ENCODE assay signal across 25 mouse cellular contexts in the genomic region with DNA sequence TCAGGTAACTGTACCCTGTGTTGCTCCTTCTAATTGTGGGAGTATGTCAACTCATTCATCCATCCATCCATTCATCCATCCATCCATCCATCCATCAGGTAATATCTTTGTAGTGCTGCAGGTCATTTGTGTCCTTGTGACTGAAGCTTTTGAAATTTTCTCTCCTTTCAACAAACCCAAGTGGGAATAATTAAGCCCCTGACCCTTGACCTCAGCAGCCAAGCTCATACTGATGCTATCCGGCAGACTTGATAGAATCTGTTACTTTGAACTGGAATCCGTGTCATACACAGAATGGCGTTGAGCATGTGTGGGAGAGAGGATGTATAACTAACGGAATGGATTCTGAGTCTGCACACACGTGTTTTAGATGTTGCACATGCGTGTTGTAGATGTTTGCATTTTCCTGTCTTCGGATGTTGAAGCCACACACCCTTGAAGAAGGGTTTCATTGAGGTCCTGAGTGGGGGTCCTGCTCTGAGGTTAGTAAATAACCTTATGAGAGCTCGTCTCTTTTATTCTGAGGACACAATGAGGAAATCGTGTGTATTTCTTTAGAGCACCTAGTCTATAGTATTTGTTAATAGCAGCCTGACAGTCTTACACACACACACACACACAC. TPM values are rescaled to one million over a fixed set of nuclear protein-coding genes. Genes with fewer than 3 reads are reported as not detected.
DNase-seq lines count a peak whose midpoint lies in the region; ATAC-seq and TF ChIP-seq lines count a peak whose summit lies in the region.
"Had no signal": no experiment of that assay in that cellular context is flagged by ENCODE, and none has a peak within 500 bp of the region (broad histone marks: within the 10 kb centered on the region; RNA-seq: fewer than 3 reads in every experiment).

No protein-coding gene starts in this region.

- no peaks in the 10 kb centered on the region for H3K9me3 ChIP-seq in kidney, embryonic 14.5 days (ENCODE audit: control insufficient read depth, low read length)
- H3K9me3 ChIP-seq in kidney, postnatal 0 days (replicated peaks; ENCODE audit: low read length), result no peaks in the 10 kb centered on the region
- H3K9me3 ChIP-seq in forebrain, embryonic 14.5 days (replicated peaks; ENCODE audit: control insufficient read depth, low read length), result no peaks in the 10 kb centered on the region
- H3K9me3 ChIP-seq: forebrain, embryonic 10.5 days; forebrain, embryonic 13.5 days; heart, embryonic 15.5 days; hindbrain, embryonic 10.5 days; hindbrain, embryonic 13.5 days had no signal

- H3K27me3 ChIP-seq in kidney, embryonic 14.5 days (ENCODE audit: control insufficient read depth, insufficient read depth, low read length), result no peaks in the 10 kb centered on the region
- H3K27me3 ChIP-seq in kidney, postnatal 0 days (ENCODE audit: insufficient read depth, low read length), result no peaks in the 10 kb centered on the region
- no peaks in the 10 kb centered on the region for H3K27me3 ChIP-seq in forebrain, embryonic 14.5 days (replicated peaks; ENCODE audit: control insufficient read depth, insufficient read depth, low read length)
- H3K27me3 ChIP-seq: heart, embryonic 15.5 days had no signal

- no peak for TF ChIP-seq CTCF in kidney, postnatal 0 days (IDR thresholded peaks at IDR 0.05; ENCODE audit: low read depth)

- H3K27ac ChIP-seq in kidney, embryonic 14.5 days (ENCODE audit: low read depth, low read length), result 0 out of 2 replicates have a peak overlapping the region, but pooled peaks have one; percentile 2
- 0 out of 2 replicates have a peak overlapping the region, but pooled peaks have one; percentile 6 for H3K27ac ChIP-seq in kidney, postnatal 0 days
- no peak overlapping the region for H3K27ac ChIP-seq in forebrain, embryonic 14.5 days (ENCODE audit: low read depth, low read length)
- H3K27ac ChIP-seq: forebrain, embryonic 10.5 days; forebrain, embryonic 13.5 days; heart, embryonic 15.5 days; hindbrain, embryonic 10.5 days; hindbrain, embryonic 13.5 days had no signal

- 0 out of 2 replicates have a peak overlapping the region, but pooled peaks have one; percentile 8 for H3K4me2 ChIP-seq in kidney, embryonic 14.5 days (replicated peaks; ENCODE audit: low read depth, low read length)
- H3K4me2 ChIP-seq in kidney, postnatal 0 days (ENCODE audit: low read length), result no peak overlapping the region
- no peak overlapping the region for H3K4me2 ChIP-seq in forebrain, embryonic 14.5 days (ENCODE audit: low read length)
- H3K4me2 ChIP-seq: forebrain, embryonic 13.5 days; heart, embryonic 11.5 days; heart, embryonic 15.5 days; hindbrain, embryonic 13.5 days had no signal

- H3K4me1 ChIP-seq in kidney, embryonic 14.5 days (ENCODE audit: control insufficient read depth, insufficient read depth, low read length), result peaks cover 52% of the 10 kb centered on the region
- H3K4me1 ChIP-seq in kidney, postnatal 0 days (replicated peaks; ENCODE audit: insufficient read depth, low read length), result peaks cover 47% of the 10 kb centered on the region
- H3K4me1 ChIP-seq in forebrain, embryonic 14.5 days (ENCODE audit: control insufficient read depth, insufficient read depth, low read length), result peaks cover 7% of the 10 kb centered on the region

- no peak for ATAC-seq in kidney, embryonic 14.5 days (ENCODE audit: low FRiP score, low TSS enrichment)
- ATAC-seq in kidney, postnatal 0 days (replicated peaks; ENCODE audit: low FRiP score, low read depth), result no peak
- ATAC-seq in forebrain, embryonic 14.5 days, result no peak
- ATAC-seq: CD4-positive, CD25-positive, alpha-beta regulatory T cell, adult 4 months; forebrain, embryonic 13.5 days; hindbrain, embryonic 16.5 days had no signal

- no peak overlapping the region for H3K4me3 ChIP-seq in kidney, embryonic 14.5 days (ENCODE audit: low read length)
- H3K4me3 ChIP-seq in kidney, postnatal 0 days (replicated peaks; ENCODE audit: low read depth, low read length), result no peak overlapping the region
- no peak overlapping the region for H3K4me3 ChIP-seq in forebrain, embryonic 14.5 days (ENCODE audit: low read depth, low read length)
- H3K4me3 ChIP-seq: forebrain, embryonic 10.5 days; forebrain, embryonic 13.5 days; heart, embryonic 15.5 days; hindbrain, embryonic 10.5 days; hindbrain, embryonic 13.5 days had no signal

- H3K9ac ChIP-seq in kidney, embryonic 14.5 days (ENCODE audit: low read depth, low read length), result no peak overlapping the region
- no peak overlapping the region for H3K9ac ChIP-seq in kidney, postnatal 0 days (ENCODE audit: low read depth, low read length)
- no peak overlapping the region for H3K9ac ChIP-seq in forebrain, embryonic 14.5 days (ENCODE audit: low read length)
- H3K9ac ChIP-seq: forebrain, embryonic 13.5 days; heart, embryonic 15.5 days; hindbrain, embryonic 13.5 days had no signal

- no peaks in the 10 kb centered on the region; the same call in 1 of the 2 replicates for H3K36me3 ChIP-seq in kidney, embryonic 14.5 days (ENCODE audit: control insufficient read depth, insufficient read depth, low read length)
- no peaks in the 10 kb centered on the region for H3K36me3 ChIP-seq in kidney, postnatal 0 days (ENCODE audit: insufficient read depth, low read length)
- no peaks in the 10 kb centered on the region for H3K36me3 ChIP-seq in forebrain, embryonic 14.5 days (ENCODE audit: control insufficient read depth, insufficient read depth, low read length)
- H3K36me3 ChIP-seq: heart, embryonic 15.5 days; hindbrain, embryonic 10.5 days; hindbrain, embryonic 13.5 days had no signal

- DNase-seq in kidney, adult 9 months, result no peak
- DNase-seq in kidney, postnatal 0 days (ENCODE audit: low spot score), result no peak
- no peak for DNase-seq in kidney, postnatal 36 days
- peak; percentile 67 for DNase-seq in embryo, embryonic 10.5 days (ENCODE audit: low spot score)
- peak; percentile 65 for DNase-seq in embryo, embryonic 9.5 days (ENCODE audit: extremely low spot score)
- no peak for DNase-seq in gastrocnemius, postnatal 25 days
- no peak for DNase-seq in forebrain, embryonic 14.5 days (ENCODE audit: low spot score)
- DNase-seq: adrenal gland, adult 2 months; adrenal gland, postnatal 14 days; cerebellum, adult 11 months; cerebellum, adult 2 months; cerebellum, adult 9-11 months; cerebellum, postnatal 25 days; gastrocnemius, postnatal 36 days; heart, postnatal 10 days; heart, postnatal 36 days had no signal

- 47% methylated on average over 9 of the region's 9 CpGs for WGBS in kidney, embryonic 14.5 days
- 47% methylated on average over 9 of the region's 9 CpGs for WGBS in kidney, postnatal 0 days
- WGBS in forebrain, embryonic 14.5 days, result 66% methylated on average over 9 of the region's 9 CpGs

RNA-seq across cellular contexts. Expression of a gene that starts 3.8 kb away (rescaled TPM):
- 48.7 and 81.0 TPM in 2 replicates for polyA plus RNA-seq in kidney, embryonic 14.5 days (2014; fragmentation: Nextera tagmentation; extraction: Ambion mirVana)
- 51.5 and 58.4 TPM in 2 replicates for polyA plus RNA-seq in kidney, postnatal 0 days (2015; fragmentation: Nextera tagmentation; extraction: Ambion mirVana)
- 1 to 10 TPM; 5.3 to 6.7 TPM for total RNA-seq in gastrocnemius, postnatal 25 days (2021)
- polyA plus RNA-seq in forebrain, embryonic 14.5 days (2014; fragmentation: Nextera tagmentation; extraction: Ambion mirVana), result 9.7 and 13.4 TPM in 2 replicates

Comparison
In these comparisons a context has a peak if more than half of its experiments do, and no peak if none do; other contexts are left out.
1. DNase-seq: peak in embryo, embryonic 10.5 days (single experiment) and embryo, embryonic 9.5 days (single experiment); none in kidney, adult 9 months (single experiment), kidney, postnatal 0 days (single experiment), kidney, postnatal 36 days (0 of 2), gastrocnemius, postnatal 25 days (single experiment) and forebrain, embryonic 14.5 days (single experiment).